Mouse (Mus musculus) T-helper 1 cell (primary cell): ENCODE results near the gene Pum2.
"Not testable (repeated sequence)": the region's sequence is repeated elsewhere in the genome, so short reads cannot be mapped to it uniquely, and the experiment has no call there.

Source experiments
- in situ Hi-C: fragments of 300-600 bp; cut with MboI, MseI; formaldehyde crosslinking; loops from one replicate; pipeline ENCODE4 v1.15.1; 2025; ENCODE audit warnings: high pct_unique_total_duplicates

Gene Pum2

GRCm38 (mm10) chr12:8669421-8669820 is 4.5 kb upstream of the Pum2 start:
- in situ Hi-C loops = no loop called here

DNA sequence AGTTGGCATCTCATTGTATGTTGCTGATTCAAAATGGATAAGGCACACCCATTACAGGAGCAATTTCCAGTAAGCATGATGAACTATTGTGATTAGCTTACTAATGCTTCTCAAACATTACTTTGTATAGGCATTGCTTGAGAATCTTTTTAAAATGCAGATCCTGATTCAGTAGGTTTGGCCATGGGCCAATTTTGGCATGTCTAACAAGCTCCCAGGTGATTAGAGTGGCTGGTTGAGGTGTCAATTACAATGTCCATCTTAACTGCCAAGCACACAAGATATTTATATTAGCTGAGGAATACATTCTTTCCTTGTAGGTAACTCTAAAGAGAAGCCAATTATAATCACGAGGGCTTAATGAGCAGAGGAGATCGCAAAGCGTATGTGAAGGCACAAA is 4.1 kb upstream of the Pum2 start:
- in situ Hi-C loops = no loop called here

DNA sequence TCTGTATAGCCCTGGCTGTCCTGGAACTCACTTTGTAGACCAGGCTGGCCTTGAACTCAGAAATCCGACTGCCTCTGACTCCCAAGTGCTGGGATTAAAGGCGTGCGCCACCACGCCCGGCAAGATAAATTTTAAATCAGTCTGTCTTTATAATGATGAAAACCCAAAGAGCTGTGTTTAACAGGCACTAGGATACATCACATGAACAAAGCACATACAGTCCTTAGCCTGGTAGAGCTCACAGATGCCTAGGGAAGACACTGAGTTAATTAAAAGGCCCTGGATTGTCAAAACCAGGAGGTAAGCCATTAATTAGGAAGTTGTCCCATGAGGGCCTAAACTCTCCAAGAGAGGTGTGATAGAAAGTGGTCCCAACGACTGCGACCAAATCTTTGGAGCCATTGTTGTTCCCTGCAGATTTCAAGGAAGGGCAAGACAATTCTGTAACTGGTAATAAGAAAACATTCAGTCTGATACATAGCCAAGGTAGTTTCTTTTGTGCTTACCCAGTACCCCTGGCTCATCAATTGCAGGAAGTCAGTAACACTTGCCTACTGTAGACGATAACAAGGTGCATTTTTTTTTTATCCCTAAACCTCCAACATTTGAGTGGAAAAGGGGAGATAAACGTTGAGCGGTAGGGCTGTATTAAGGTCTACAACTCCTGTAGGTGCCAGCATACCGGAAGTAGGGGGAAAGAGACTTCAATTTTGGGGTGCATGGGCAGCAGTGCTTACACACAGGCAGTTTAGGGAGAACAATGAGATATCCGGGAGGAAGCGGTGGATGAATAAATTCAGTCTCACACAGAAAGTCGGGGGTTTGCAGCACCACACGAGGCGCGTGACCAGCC is 587 bp upstream of the Pum2 start:
- in situ Hi-C loops = no loop called here

DNA sequence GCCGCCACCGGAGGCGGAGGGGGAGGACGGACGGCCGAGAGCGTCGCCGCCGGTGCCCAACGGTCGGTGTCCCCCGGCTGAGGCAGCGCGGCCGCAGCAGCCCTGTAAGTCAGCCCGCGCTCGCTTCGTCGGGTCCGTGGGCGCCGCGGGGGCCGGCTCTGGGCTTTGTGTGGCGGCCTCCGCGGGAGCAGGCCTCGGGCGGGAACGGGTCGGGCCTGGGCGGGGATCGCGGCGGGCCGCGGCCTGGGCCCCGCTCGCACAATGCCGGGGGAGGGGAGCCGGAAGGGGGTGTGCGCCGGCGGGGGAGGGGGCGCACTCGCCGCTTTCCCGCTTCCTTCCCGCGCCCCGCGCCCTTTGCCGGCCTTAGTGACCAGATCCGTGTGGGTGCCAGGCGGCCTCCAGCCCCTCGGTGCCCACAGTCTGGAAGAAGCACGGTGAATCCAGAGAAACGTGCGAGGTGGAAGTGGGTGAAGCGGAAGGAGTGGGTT is 487 bp downstream of the Pum2 start:
- in situ Hi-C loops = no loop called here

DNA sequence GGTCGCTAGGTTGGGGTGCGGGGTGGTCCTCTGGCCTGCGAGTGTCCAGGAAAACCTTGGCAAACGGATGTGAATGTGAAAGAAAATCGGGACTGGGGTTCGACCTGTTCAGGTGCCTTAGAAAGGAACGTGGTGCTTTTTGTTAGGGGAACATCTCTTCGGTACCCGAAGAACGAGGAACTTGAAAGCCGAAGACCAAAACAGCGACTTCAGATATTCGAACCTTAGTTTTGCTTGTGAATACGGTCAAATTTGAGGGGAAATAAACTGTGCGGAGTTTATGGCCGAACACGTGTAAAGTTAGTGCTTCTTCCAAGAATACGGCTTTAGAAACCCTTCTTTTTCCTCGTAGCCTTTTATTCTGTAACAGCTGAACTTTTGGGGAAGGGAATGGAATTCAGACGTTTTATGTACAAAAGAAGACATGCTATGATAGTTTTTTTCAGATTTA is 982 bp downstream of the Pum2 start:
- in situ Hi-C loops = no loop called here

GRCm38 (mm10) chr12:8675361-8675760 is 1.4 kb downstream of the Pum2 start:
- in situ Hi-C loops = no loop called here

DNA sequence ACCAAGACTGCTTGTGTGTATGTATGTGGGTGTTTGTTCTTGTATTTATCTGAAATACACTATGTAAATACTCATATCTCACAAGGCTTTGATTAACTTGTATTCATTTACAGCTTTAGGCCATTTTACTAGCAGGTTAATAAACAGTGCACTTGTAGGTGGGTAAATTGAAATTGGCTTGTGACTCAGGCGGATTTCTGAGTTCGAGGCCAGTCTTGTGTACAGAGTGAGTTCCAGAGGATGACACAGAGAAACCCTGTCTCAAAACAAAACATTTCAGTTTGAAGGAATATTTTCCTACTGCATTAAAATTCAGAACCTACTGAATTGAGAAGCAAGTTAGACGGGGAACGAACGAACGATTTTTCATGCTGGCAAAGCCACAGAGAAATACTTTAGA is 2.4 kb downstream of the Pum2 start:
- in situ Hi-C loops = no loop called here

- in situ Hi-C loops = no loop called here
Measured at GRCm38 (mm10) chr12:8677926-8678325, 4.0 kb downstream of the Pum2 start.

DNA sequence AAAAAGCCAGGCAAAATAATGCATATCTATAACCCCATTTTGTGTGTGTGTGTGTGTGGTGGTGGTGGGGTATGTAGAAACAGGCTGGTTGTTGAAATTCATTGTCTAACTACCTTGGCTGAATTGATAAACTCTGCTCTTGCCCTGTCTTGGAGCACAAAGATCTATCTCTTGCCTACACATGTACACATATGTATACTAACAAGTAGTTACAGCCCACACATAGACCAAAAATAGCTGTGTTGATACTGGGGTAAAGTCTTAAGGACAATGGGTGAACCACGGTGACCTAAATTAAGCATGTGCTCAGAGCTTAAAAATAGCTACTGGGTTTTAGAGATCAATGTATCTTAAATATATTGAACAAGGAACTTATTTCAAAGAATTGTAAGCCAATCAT is 10.3 kb downstream of the Pum2 start:
- in situ Hi-C loops = no loop called here

DNA sequence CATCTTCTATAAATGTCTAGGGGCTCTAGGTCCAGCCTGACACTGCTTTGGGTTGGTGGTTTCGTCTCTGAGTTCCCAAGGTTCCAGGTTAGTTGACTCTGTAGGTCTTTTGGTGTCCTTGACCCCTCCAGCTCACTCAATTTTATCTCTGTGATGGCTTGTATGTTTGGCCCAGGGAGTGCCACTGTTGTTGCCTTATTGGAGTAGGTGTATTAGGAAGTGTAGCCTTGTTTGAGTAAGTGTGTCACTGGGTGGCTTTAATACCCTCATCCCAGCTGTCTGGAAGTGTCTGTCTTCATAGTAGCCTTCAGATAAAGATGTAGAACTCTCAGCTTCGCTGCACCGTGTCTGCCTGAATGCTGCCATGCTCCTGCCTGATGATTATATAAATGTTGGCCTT is 11.1 kb downstream of the Pum2 start:
- in situ Hi-C loops = no loop called here

GRCm38 (mm10) chr12:8689882-8690281 is 15.9 kb downstream of the Pum2 start:
- in situ Hi-C loops = not testable (repeated sequence)

- in situ Hi-C loops = no loop called here
Measured at GRCm38 (mm10) chr12:8698895-8699294, 25.0 kb downstream of the Pum2 start.

GRCm38 (mm10) chr12:8703988-8704387 is 30.1 kb downstream of the Pum2 start:
- in situ Hi-C loops = no loop called here

DNA sequence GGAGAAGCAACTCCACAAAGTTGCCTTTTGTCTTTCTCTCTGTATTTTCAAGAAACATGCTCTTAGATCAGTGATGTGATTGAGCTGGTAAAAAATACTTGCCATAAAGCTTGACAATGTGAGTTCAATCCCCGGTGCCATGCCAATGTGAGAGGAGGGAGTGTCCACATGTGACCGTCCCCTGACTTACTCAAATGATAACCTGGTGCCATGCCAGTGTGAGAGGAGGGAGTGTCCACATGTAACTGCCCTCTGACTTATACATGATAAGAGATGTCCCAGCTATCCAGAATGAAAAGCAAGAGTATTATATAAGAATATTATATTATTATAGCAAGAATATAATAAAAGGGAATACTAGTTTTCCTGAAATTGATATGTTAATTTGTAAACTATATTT is 34.9 kb downstream of the Pum2 start:
- in situ Hi-C loops = no loop called here

- in situ Hi-C loops = no loop called here
Measured at GRCm38 (mm10) chr12:8712665-8713064, 38.7 kb downstream of the Pum2 start.

DNA sequence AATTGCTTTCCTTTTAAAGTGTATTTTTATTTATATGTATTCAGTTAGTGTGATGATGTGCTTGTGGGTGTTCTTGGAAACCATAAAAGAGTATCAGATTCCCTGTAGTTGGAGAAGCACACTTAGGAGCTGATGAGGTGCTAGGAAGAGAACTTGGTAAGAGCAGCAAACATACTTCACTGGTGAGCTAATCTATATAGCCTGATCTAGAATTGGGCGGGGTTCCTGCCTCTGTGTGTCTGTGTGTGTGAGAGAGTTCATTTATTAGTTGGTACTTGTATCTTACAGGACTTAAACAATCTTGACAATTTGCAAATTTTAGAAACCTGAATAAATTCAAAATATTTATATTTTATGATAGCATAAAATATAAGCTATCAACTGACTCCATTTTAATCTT is 42.2 kb downstream of the Pum2 start:
- in situ Hi-C loops = no loop called here

- in situ Hi-C loops = no loop called here
Measured at GRCm38 (mm10) chr12:8726890-8727289, 53.0 kb downstream of the Pum2 start.

GRCm38 (mm10) chr12:8728739-8729138 is 54.8 kb downstream of the Pum2 start:
- in situ Hi-C loops = no loop called here

DNA sequence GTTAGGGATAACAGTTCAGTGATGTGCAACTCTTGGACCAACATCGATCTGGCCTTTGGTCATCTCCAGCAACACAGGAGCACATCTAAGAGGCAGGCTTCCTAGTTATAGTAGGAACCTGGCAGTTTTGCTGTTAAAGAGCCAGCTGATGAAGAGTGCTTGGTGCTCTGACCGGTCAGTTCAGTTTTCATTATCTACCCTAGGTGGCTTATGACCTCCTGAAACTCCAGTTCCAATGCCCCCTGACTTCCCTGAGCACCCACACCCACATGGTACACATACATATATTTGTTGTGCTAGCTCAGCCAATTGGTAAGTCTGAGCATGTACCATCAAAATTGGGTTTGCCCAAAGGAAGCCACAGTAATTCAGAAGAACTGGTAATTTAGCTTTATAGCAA is 79.7 kb downstream of the Pum2 start:
- in situ Hi-C loops = no loop called here

- in situ Hi-C loops = no loop called here
Measured at GRCm38 (mm10) chr12:8754116-8754515, 80.2 kb downstream of the Pum2 start.

GRCm38 (mm10) chr12:8758029-8758428 is 84.1 kb downstream of the Pum2 start:
- in situ Hi-C loops = no loop called here

DNA sequence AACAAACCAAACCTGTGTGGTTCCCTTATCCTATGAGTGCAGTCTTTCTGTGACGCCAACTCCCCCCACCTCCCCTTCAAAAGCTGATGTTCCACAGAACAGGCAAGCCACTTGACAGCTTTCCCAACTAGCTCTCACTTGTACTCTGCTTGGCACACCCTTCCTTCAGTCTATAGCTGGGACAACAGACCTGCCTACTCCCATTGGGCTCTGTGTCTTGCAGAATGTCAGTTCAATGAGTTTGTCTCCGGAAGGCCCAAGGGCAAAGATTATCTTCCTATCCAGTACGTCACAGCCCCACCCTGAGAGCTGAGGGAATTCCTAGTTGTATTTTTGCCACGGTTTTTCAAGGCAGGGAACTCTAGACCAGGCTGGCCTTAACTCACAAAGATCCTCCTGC is 85.2 kb downstream of the Pum2 start:
- in situ Hi-C loops = no loop called here

- in situ Hi-C loops = no loop called here
Measured at GRCm38 (mm10) chr12:8759779-8760178, 85.8 kb downstream of the Pum2 start.

DNA sequence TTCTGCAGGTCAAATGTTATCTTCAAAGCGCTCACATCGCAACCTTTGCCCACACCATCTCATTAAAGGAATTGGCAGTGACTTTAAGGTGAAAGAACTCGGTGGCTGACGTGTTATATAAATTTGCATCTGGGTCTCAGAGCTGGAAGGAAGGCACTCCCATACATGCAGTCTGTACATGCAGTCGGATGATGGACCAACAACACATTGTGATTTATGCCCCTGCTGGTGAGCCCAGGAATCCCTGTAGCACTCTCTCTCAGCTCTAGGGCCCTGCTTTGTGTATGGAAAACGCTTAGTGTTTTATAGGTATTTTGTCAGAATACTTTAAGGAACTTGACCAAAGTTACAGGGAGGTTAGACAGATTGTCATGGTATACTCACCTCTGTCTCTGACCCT is 86.6 kb downstream of the Pum2 start:
- in situ Hi-C loops = no loop called here
